Mouse (Mus musculus) CH12.LX (cell line): ENCODE results near the gene Creg1. TPM values are rescaled to one million over a fixed set of nuclear protein-coding genes. Genes with fewer than 3 reads are reported as not detected.

Experiments used
- DNase-seq: peaks from one replicate; pipeline ENCODE4 v3.0.0-alpha.2; 2013; ENCODE audit errors: extremely low read depth
- H3K27ac ChIP-seq: 2 replicates; pipeline ENCODE4 v1.5.1; 2012; ENCODE audit warnings: low read depth, mild to moderate bottlenecking, control low read depth, moderate library complexity; ENCODE audit not compliant: insufficient read depth
- H3K27me3 ChIP-seq: replicated peaks from 2 replicates; pipeline ENCODE3; 2012; ENCODE audit warnings: inconsistent platforms
- H3K36me3 ChIP-seq, 2 experiments: replicated peaks in 1 of 2; 2 replicates each; pipeline versions ENCODE3 to v1.6.1; 2012; ENCODE audit warnings: inconsistent platforms in 1 of 2, low read length in 1 of 2, mild to moderate bottlenecking in 1 of 2, mixed read lengths in 1 of 2, moderate library complexity in 1 of 2; ENCODE audit not compliant: control insufficient read depth in 1 of 2, insufficient read depth in 1 of 2
- H3K4me1 ChIP-seq, 2 experiments: 2 replicates each; pipeline ENCODE4 v1.6.1; 2012; ENCODE audit warnings: inconsistent platforms in 1 of 2, moderate library complexity in 1 of 2; ENCODE audit not compliant: insufficient read depth in 2 of 2, control insufficient read depth in 1 of 2
- H3K4me2 ChIP-seq: 2 replicates; pipeline ENCODE4 v1.6.1; 2012; ENCODE audit warnings: low read depth, mild to moderate bottlenecking, control low read depth; ENCODE audit not compliant: poor library complexity, insufficient read depth, severe bottlenecking
- H3K4me3 ChIP-seq, 3 experiments: fragments of 150-350 bp in 1 of 3; sonication (generic) in 1 of 3; replicated peaks in 1 of 3; 2 replicates each; pipeline versions ENCODE3 to v1.5.1; 2011 to 2012; ENCODE audit warnings: low read depth in 2 of 3, low read length in 2 of 3, mild to moderate bottlenecking in 2 of 3, moderate library complexity in 2 of 3, control low read depth in 1 of 3, improper control_type of control experiment in 1 of 3, inconsistent platforms in 1 of 3, mixed read lengths in 1 of 3; ENCODE audit not compliant: poor library complexity in 1 of 3
- H3K79me2 ChIP-seq: replicated peaks from 2 replicates; pipeline ENCODE4 v1.6.1; 2012; ENCODE audit warnings: mild to moderate bottlenecking, moderate library complexity; ENCODE audit not compliant: control insufficient read depth, poor library complexity, insufficient read depth, severe bottlenecking; ENCODE audit errors: extremely low read depth
- H3K9ac ChIP-seq: 2 replicates; pipeline ENCODE4 v1.6.1; 2012; ENCODE audit warnings: low read depth, mild to moderate bottlenecking, control low read depth, moderate library complexity; ENCODE audit not compliant: insufficient read depth
- H3K9me3 ChIP-seq: replicated peaks from 2 replicates; pipeline ENCODE3; 2012; ENCODE audit warnings: low read length, inconsistent platforms, mixed read lengths
- BHLHE40 ChIP-seq: IDR thresholded peaks from 2 replicates; pipeline ENCODE4 v1.6.1; 2011; ENCODE audit warnings: mild to moderate bottlenecking, low read depth, low read length, improper control_type of control experiment
- CHD1 ChIP-seq: IDR thresholded peaks from 2 replicates; pipeline ENCODE4 v1.6.1; 2012; ENCODE audit warnings: low read depth, low read length, improper control_type of control experiment, inconsistent platforms
- CHD2 ChIP-seq: IDR thresholded peaks from 2 replicates; pipeline ENCODE4 v1.6.1; 2011; ENCODE audit warnings: low read length, improper control_type of control experiment
- CTCF ChIP-seq, 2 experiments: IDR thresholded peaks in 1 of 2; conservative IDR thresholded peaks in 1 of 2; 2 replicates each; pipeline ENCODE4 v1.5.1; 2011 to 2012; ENCODE audit warnings: low read depth in 2 of 2, low read length in 2 of 2, improper control_type of control experiment in 1 of 2, inconsistent platforms in 1 of 2, mild to moderate bottlenecking in 1 of 2, moderate library complexity in 1 of 2
- GABPA ChIP-seq: IDR thresholded peaks from 2 replicates; pipeline ENCODE4 v1.6.1; 2012; ENCODE audit warnings: low read depth, low read length, improper control_type of control experiment, inconsistent platforms; ENCODE audit not compliant: insufficient replicate concordance
- JUN ChIP-seq: IDR thresholded peaks from 2 replicates; pipeline ENCODE4 v1.6.1; 2011; ENCODE audit warnings: low read depth, mild to moderate bottlenecking, low read length, improper control_type of control experiment, moderate library complexity; ENCODE audit not compliant: insufficient read depth
- JUND ChIP-seq: conservative IDR thresholded peaks from 2 replicates; pipeline ENCODE4 v1.6.1; 2011; ENCODE audit warnings: low read depth, low read length, improper control_type of control experiment
- MAX ChIP-seq: IDR thresholded peaks from 2 replicates; pipeline ENCODE4 v1.6.1; 2011; ENCODE audit warnings: low read length, improper control_type of control experiment
- MAZ ChIP-seq: IDR thresholded peaks from 2 replicates; pipeline ENCODE4 v1.6.1; 2012; ENCODE audit warnings: low read depth, mild to moderate bottlenecking, inconsistent platforms, low read length, improper control_type of control experiment, moderate library complexity
- MEF2A ChIP-seq: IDR thresholded peaks from 2 replicates; pipeline ENCODE4 v1.6.1; 2014; ENCODE audit warnings: low read depth, mild to moderate bottlenecking, inconsistent platforms, low read length, improper control_type of control experiment, borderline replicate concordance
- MXI1 ChIP-seq: IDR thresholded peaks from 2 replicates; pipeline ENCODE4 v1.6.1; 2011; ENCODE audit warnings: mild to moderate bottlenecking, low read depth, low read length, improper control_type of control experiment
- MYC ChIP-seq: IDR thresholded peaks from 2 replicates; pipeline ENCODE4 v1.6.1; 2011; ENCODE audit warnings: low read depth, mild to moderate bottlenecking, improper control_type of control experiment, low read length
- NELFE ChIP-seq: IDR thresholded peaks from 2 replicates; pipeline ENCODE4 v1.6.1; 2011; ENCODE audit warnings: low read depth, low read length, improper control_type of control experiment
- POLR2AphosphoS2 ChIP-seq: IDR thresholded peaks from 2 replicates; pipeline ENCODE4 v1.6.1; 2011; ENCODE audit warnings: low read depth, low read length, improper control_type of control experiment
- RAD21 ChIP-seq: IDR thresholded peaks from 2 replicates; pipeline ENCODE4 v1.6.1; 2011; ENCODE audit warnings: low read depth, mild to moderate bottlenecking, low read length, improper control_type of control experiment, moderate library complexity
- RCOR1 ChIP-seq: conservative IDR thresholded peaks from 2 replicates; pipeline ENCODE4 v1.6.1; 2012; ENCODE audit warnings: low read depth, mild to moderate bottlenecking, inconsistent platforms, low read length, improper control_type of control experiment
- SMC3 ChIP-seq: IDR thresholded peaks from 2 replicates; pipeline ENCODE4 v1.6.1; 2011; ENCODE audit warnings: low read depth, low read length, improper control_type of control experiment
- TCF12 ChIP-seq: IDR thresholded peaks from 2 replicates; pipeline ENCODE4 v1.6.1; 2014; ENCODE audit warnings: low read depth, mild to moderate bottlenecking, inconsistent platforms, low read length, improper control_type of control experiment
- USF1 ChIP-seq: IDR thresholded peaks from 2 replicates; pipeline ENCODE4 v1.6.1; 2014; ENCODE audit warnings: low read depth, mild to moderate bottlenecking, inconsistent platforms, low read length, improper control_type of control experiment
- USF2 ChIP-seq: conservative IDR thresholded peaks from 2 replicates; pipeline ENCODE4 v1.6.1; 2011; ENCODE audit warnings: low read depth, low read length, improper control_type of control experiment
- ZC3H11A ChIP-seq: IDR thresholded peaks from 2 replicates; pipeline ENCODE4 v1.6.1; 2012; ENCODE audit warnings: low read depth, mild to moderate bottlenecking, inconsistent platforms, low read length, improper control_type of control experiment
- ZNF384 ChIP-seq: IDR thresholded peaks from 2 replicates; pipeline ENCODE4 v1.6.1; 2012; ENCODE audit warnings: low read depth, low read length, improper control_type of control experiment, inconsistent platforms
- dilution Hi-C: fragments of 300-500 bp; cut with MboI; formaldehyde crosslinking; loops from 2 replicates; pipeline ENCODE4 v1.14.3; 2020; ENCODE audit warnings: low sequenced_read_pairs; ENCODE audit not compliant: extremely low pct_unique_long_range_greater_than_20kb, extremely low pct_ligation_motif_present
- in situ Hi-C: fragments of 300-500 bp; cut with MboI; formaldehyde crosslinking; loops from 3 replicates; pipeline ENCODE4 v1.14.3; 2019; ENCODE audit warnings: low sequenced_read_pairs, low pct_ligation_motif_present, low pct_unique_long_range_greater_than_20kb, mixed read lengths
- polyA plus RNA-seq: library from polyadenylated mRNA; unstranded; fragments of >175 nt; gene quantifications from 2 replicates; pipeline ENCODE4 v1.2.1, GENCODE M21; 2012; ENCODE audit warnings: low read depth; ENCODE audit not compliant: insufficient read length
- total RNA-seq, 2 experiments: library from RNA; depleted of rRNA; stranded (reverse); fragments of 300-350 nt in 1 of 2; fragments of >200 nt in 1 of 2; gene quantifications; 2 replicates each; pipeline ENCODE4 v1.2.3; 2012 to 2014

The Creg1 gene
- total and polyA plus RNA-seq, 3 experiments: 22.3 to 44.3 (median 38.2) TPM

DNA sequence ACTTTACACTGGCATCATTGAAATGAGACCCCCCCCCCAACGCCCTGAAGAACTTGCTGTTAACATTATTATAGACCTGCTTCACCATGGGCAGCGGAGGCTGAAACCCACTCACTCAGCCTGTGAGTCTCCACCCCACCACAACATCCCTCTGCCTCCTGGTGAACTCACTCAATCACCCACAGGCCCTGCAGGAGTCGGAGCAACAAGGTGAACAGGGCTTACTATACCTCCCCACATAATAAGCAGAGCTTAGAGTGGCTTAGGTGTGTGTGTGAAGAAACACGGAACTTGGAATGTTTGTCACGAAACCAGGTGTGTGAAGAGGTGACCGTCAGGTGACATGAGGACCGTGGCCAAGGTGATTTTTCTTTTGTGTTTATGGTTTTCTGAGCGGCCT lies 21.6 kb upstream of the Creg1 start:
- TF ChIP-seq POLR2AphosphoS2 (no peak), JUND (no peak), RAD21 (no peak), SMC3 (no peak), CTCF (conservative IDR thresholded peaks at IDR 0.05 in 1 of 2, IDR thresholded peaks at IDR 0.05 in 1 of 2; ENCODE audit: low read depth in 2 of 2, low read length in 2 of 2) (no peak), MEF2A (no peak), GABPA (no peak), TCF12 (no peak), CHD1 (no peak), USF1 (no peak), MAX (no peak), ZC3H11A (no peak), CHD2 (no peak)
- no peak overlapping the region for H3K9ac ChIP-seq
- H3K4me3 ChIP-seq: no peak overlapping the region
- dilution Hi-C loops: no loop called here
- H3K36me3 ChIP-seq: no peaks in the 10 kb centered on the region
- no peaks in the 10 kb centered on the region for H3K4me1 ChIP-seq
- H3K9me3 ChIP-seq: no peaks in the 10 kb centered on the region
- in situ Hi-C loops: no loop called here
- H3K27me3 ChIP-seq: no peaks in the 10 kb centered on the region
- no peak overlapping the region for H3K27ac ChIP-seq
- no peak overlapping the region for H3K4me2 ChIP-seq
- no peak for DNase-seq
- H3K79me2 ChIP-seq: no peaks in the 10 kb centered on the region

DNA sequence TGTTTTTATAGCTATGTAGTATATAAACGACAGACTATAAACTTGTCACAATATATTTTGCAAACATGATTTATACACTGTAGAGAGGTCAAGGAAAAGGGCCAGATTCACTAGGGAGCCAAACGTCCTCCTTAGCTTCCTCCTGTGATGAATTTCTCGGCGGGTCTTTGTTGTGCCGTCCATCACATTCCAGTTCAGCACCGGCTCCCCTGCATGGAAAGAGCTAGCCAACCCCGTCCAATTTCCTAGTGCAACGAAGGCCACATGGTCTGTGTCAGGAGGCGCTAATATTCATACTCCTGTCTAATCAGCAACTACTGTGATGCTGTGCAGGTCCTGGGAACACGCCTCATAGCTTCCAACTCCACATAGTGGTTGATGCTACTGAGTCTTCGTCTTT lies 15.5 kb upstream of the Creg1 start:
- no peak overlapping the region for H3K9ac ChIP-seq
- no peak for TF ChIP-seq MAX
- no peak for TF ChIP-seq RCOR1
- no peak for TF ChIP-seq MEF2A
- no peak for TF ChIP-seq CHD1
- no peak for TF ChIP-seq JUN
- no peak for TF ChIP-seq POLR2AphosphoS2
- no peak for TF ChIP-seq NELFE
- no peak for TF ChIP-seq CTCF (conservative IDR thresholded peaks at IDR 0.05 in 1 of 2, IDR thresholded peaks at IDR 0.05 in 1 of 2; ENCODE audit: low read depth in 2 of 2, low read length in 2 of 2)
- no peak for TF ChIP-seq ZNF384
- no peak for TF ChIP-seq MYC
- TF ChIP-seq MXI1: no peak
- no peak for TF ChIP-seq USF2
- no peak for TF ChIP-seq MAZ
- TF ChIP-seq BHLHE40: no peak
- dilution Hi-C loops: no loop called here
- no peaks in the 10 kb centered on the region for H3K79me2 ChIP-seq
- no peaks in the 10 kb centered on the region for H3K36me3 ChIP-seq
- H3K27me3 ChIP-seq: no peaks in the 10 kb centered on the region
- H3K4me2 ChIP-seq: no peak overlapping the region
- no peak overlapping the region for H3K4me3 ChIP-seq
- no peak for DNase-seq
- no peak overlapping the region for H3K27ac ChIP-seq
- H3K4me1 ChIP-seq: peaks cover 0 to 10% of the 10 kb centered on the region in 2 experiments; a peak in 1 of 4 replicates
- in situ Hi-C loops: no loop called here
- no peaks in the 10 kb centered on the region for H3K9me3 ChIP-seq
